Comparison of ENCODE assay signal across 10 mouse cellular contexts in genomic region chr7:116222288-116223009, GRCm38 (mm10).
A peak's percentile ranks its signal among the peaks of the same experiment; 100 is the strongest.
DNase-seq lines count a peak whose midpoint lies in the region; ATAC-seq and TF ChIP-seq lines count a peak whose summit lies in the region.
"Had no signal": no experiment of that assay in that cellular context is flagged by ENCODE, and none has a peak within 500 bp of the region (broad histone marks: within the 10 kb centered on the region; RNA-seq: fewer than 3 reads in every experiment).

No protein-coding gene starts in this region.

- H3K9ac ChIP-seq in embryonic facial prominence, embryonic 14.5 days (ENCODE audit: low read depth, low read length), result no peak overlapping the region
- H3K9ac ChIP-seq: midbrain, embryonic 12.5 days had no signal

- peak; percentile 44; the same call in 1 of the 2 replicates for ATAC-seq in embryonic facial prominence, embryonic 14.5 days (ENCODE audit: low read depth)
- 0 out of 2 replicates have a peak, but pooled peaks have one; percentile 43 for ATAC-seq in megakaryocyte-erythroid progenitor cell, adult 5-6 weeks (replicated peaks; ENCODE audit: low FRiP score, low TSS enrichment, poor library complexity, severe bottlenecking)

- H3K4me1 ChIP-seq in kidney, adult 2 months (ENCODE audit: control insufficient read depth, insufficient read depth, low read length), result peaks cover 32% of the 10 kb centered on the region
- peaks cover 11% of the 10 kb centered on the region for H3K4me1 ChIP-seq in embryonic facial prominence, embryonic 14.5 days (ENCODE audit: control insufficient read depth, insufficient read depth, low read length)

- 34% methylated on average over 8 of the region's 8 CpGs for WGBS in kidney, adult 2 months
- whole genome bisulfite sequencing in embryonic facial prominence, embryonic 14.5 days, result 62% methylated on average over 8 of the region's 8 CpGs

- no peak for TF ChIP-seq CTCF in kidney, adult 2 months (conservative IDR thresholded peaks at IDR 0.05; ENCODE audit: insufficient read depth, insufficient read length, low read depth, low read length)

- peak; percentile 34 for DNase-seq in cerebellum, adult 9-10 months
- no peak for DNase-seq in cerebellum, postnatal 4 days (ENCODE audit: low spot score in 2 of 2)
- DNase-seq in kidney, adult 2 months, result peak; percentile 61
- no peak for DNase-seq in kidney, postnatal 10 days
- no peak for DNase-seq in embryonic facial prominence, embryonic 14.5 days (ENCODE audit: low spot score)
- DNase-seq in T-cell, adult 2 months (ENCODE audit: low spot score), result no peak
- no peak for DNase-seq in cerebellum, postnatal 25 days
- DNase-seq: adrenal gland, postnatal 25 days had no signal

- H3K36me3 ChIP-seq in kidney, adult 2 months (ENCODE audit: control insufficient read depth, insufficient read depth, low read length), result no peaks in the 10 kb centered on the region
- no peaks in the 10 kb centered on the region for H3K36me3 ChIP-seq in embryonic facial prominence, embryonic 14.5 days (ENCODE audit: control insufficient read depth, insufficient read depth, low read length)
- H3K36me3 ChIP-seq: midbrain, embryonic 12.5 days had no signal

- H3K4me2 ChIP-seq in embryonic facial prominence, embryonic 14.5 days (ENCODE audit: low read depth, low read length), result no peak overlapping the region
- H3K4me2 ChIP-seq: midbrain, embryonic 12.5 days had no signal

- H3K27ac ChIP-seq in kidney, adult 2 months (ENCODE audit: insufficient read depth, low read depth, low read length), result no peak overlapping the region
- H3K27ac ChIP-seq in embryonic facial prominence, embryonic 14.5 days (replicated peaks; ENCODE audit: low read depth, low read length), result no peak overlapping the region
- H3K27ac ChIP-seq: midbrain, embryonic 12.5 days had no signal

- no peak overlapping the region for H3K4me3 ChIP-seq in kidney, adult 2 months (ENCODE audit: insufficient read depth, low read depth, low read length)
- H3K4me3 ChIP-seq in embryonic facial prominence, embryonic 14.5 days (ENCODE audit: low read depth, low read length), result no peak overlapping the region
- H3K4me3 ChIP-seq: midbrain, embryonic 12.5 days had no signal

- H3K27me3 ChIP-seq in kidney, adult 2 months (replicated peaks; ENCODE audit: control insufficient read depth, insufficient read depth, low read length), result no peaks in the 10 kb centered on the region
- H3K27me3 ChIP-seq in embryonic facial prominence, embryonic 14.5 days (replicated peaks; ENCODE audit: control insufficient read depth, insufficient read depth, low read length), result no peaks in the 10 kb centered on the region
- H3K27me3 ChIP-seq: midbrain, embryonic 12.5 days had no signal

- no peak for TF ChIP-seq POLR2A in kidney, adult 2 months (IDR thresholded peaks at IDR 0.05; ENCODE audit: low read depth, low read length)

- H3K9me3 ChIP-seq in embryonic facial prominence, embryonic 14.5 days (ENCODE audit: control insufficient read depth, low read length), result no peaks in the 10 kb centered on the region
- H3K9me3 ChIP-seq: midbrain, embryonic 12.5 days had no signal

Comparison
In these comparisons a context has a peak if more than half of its experiments do, and no peak if none do; other contexts are left out.
1. DNase-seq: peak in cerebellum, adult 9-10 months (single experiment) and kidney, adult 2 months (single experiment); none in cerebellum, postnatal 4 days (0 of 2), kidney, postnatal 10 days (single experiment), embryonic facial prominence, embryonic 14.5 days (single experiment), T-cell, adult 2 months (single experiment) and cerebellum, postnatal 25 days (0 of 2).